Mouse (Mus musculus): Measurements from ENCODE around the gene Gtpbp3. TPM values are rescaled to one million over a fixed set of nuclear protein-coding genes. Genes with fewer than 3 reads are reported as not detected.
A peak's percentile ranks its signal among the peaks of the same experiment; 100 is the strongest.

Gene Gtpbp3
- polyA plus RNA-seq, 1 experiment from 2014 or later = 13.7 TPM

DNA sequence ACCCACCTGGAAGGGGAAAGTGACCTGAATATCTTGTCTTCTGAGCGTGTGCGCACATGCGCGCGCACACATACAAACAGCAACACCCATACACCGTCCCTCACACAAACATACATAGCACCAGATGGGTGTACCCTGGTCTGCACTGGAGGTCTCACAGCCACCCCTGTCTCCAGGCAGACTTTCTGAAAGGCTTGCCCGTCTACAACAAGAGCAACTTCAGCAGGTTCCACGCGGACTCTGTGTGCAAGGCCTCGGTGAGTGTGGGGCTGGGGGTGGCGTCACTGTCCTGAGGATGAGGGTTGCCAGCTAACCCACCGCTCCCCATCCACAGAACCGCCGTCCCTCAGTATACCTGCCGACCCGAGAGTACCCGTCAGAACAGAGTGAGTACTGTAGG lies 16.0 kb upstream of the Gtpbp3 start:
- ATAC-seq (replicated peaks) = no peak
- no peak overlapping the region for H3K4me3 ChIP-seq
- H3K9me3 ChIP-seq = no peaks in the 10 kb centered on the region
- H3K36me3 ChIP-seq = peaks cover 36% of the 10 kb centered on the region
- H3K27ac ChIP-seq (replicated peaks) = no peak overlapping the region
- H3K4me1 ChIP-seq = peaks cover 30% of the 10 kb centered on the region
- no peak overlapping the region for H3K4me2 ChIP-seq (replicated peaks)
- no peak overlapping the region for H3K9ac ChIP-seq (replicated peaks)
- H3K27me3 ChIP-seq = no peaks in the 10 kb centered on the region
- WGBS = 95% methylated on average over 17 of the region's 17 CpGs

GRCm38 (mm10) chr8:71472601-71473386 lies 15.1 kb upstream of the Gtpbp3 start:
- Histone ChIP-seq H3K27me3 (no peaks in the 10 kb centered on the region), H3K36me3 (peaks cover 36% of the 10 kb centered on the region), H3K4me3 (no peak overlapping the region), H3K4me2 (replicated peaks) (no peak overlapping the region), H3K9me3 (no peaks in the 10 kb centered on the region), H3K4me1 (peaks cover 39% of the 10 kb centered on the region), H3K9ac (replicated peaks) (no peak overlapping the region), H3K27ac (replicated peaks) (no peak overlapping the region)
- no peak for ATAC-seq (replicated peaks)
- WGBS = 88% methylated on average over 8 of the region's 8 CpGs

- no peak overlapping the region for H3K9ac ChIP-seq (replicated peaks)
- H3K4me3 ChIP-seq = no peak overlapping the region
- ATAC-seq (replicated peaks) = no peak
- H3K27me3 ChIP-seq = no peaks in the 10 kb centered on the region
- no peak overlapping the region for H3K4me2 ChIP-seq (replicated peaks)
- 95% methylated on average over 18 of the region's 18 CpGs for WGBS
- no peak overlapping the region for H3K27ac ChIP-seq (replicated peaks)
- H3K36me3 ChIP-seq = peaks cover 48% of the 10 kb centered on the region
- no peaks in the 10 kb centered on the region for H3K9me3 ChIP-seq
- peaks cover 36% of the 10 kb centered on the region for H3K4me1 ChIP-seq
Observed at GRCm38 (mm10) chr8:71474344-71474743, 13.6 kb upstream of the Gtpbp3 start.

DNA sequence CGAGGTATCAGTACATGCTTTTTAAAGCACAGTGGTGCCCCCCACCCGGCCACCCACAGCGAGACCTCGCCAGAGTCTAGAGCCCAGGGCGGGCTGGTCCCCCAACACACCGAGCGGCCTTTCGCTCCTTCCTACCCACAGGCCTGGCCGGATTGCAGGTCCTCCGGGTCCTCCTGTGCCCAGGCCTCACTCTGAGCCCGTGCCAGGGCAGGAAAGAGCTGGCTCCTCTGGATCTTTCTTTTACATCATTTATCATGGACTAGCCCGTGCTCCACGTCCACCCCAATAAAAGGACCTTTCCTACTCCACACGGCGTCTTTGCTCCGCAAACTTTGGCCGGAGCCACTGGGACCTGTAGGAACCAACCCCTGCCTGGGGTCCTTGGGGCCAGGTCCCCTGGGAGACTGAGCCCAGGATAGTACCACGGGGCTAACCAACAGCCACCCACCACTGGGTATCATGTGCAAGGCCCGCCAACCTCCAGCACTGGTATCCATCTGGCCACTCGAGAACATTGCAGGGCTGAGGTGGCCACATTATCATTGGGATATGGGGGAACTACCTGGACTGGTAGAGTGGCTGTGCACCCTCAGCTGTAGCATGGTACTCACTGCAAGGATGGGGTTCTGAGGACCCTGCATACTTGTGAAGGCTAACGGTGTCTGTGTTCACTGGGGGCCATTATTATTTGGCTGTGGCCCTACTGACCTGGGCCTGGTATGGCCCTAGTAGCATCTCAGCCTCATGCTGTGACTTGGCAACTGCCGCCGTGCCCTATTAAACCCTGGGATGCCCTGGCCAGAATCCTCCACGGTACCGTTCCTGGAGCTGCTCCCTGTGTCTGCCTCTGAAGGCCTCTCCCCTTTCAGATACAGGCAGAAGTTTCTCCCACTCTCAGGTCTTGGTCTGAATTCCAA lies 12.9 kb upstream of the Gtpbp3 start:
- Histone ChIP-seq H3K4me1 (peaks cover 31% of the 10 kb centered on the region), H3K36me3 (peaks cover 55% of the 10 kb centered on the region), H3K4me3 (no peak overlapping the region), H3K9me3 (no peaks in the 10 kb centered on the region), H3K27me3 (no peaks in the 10 kb centered on the region), H3K27ac (replicated peaks) (no peak overlapping the region), H3K4me2 (replicated peaks) (no peak overlapping the region; the same call in 1 of the 2 replicates), H3K9ac (replicated peaks) (no peak overlapping the region)
- 92% methylated on average over 25 of the region's 25 CpGs for WGBS
- ATAC-seq (replicated peaks) = no peak

GRCm38 (mm10) chr8:71475702-71476075 lies 12.2 kb upstream of the Gtpbp3 start:
- H3K9me3 ChIP-seq = no peaks in the 10 kb centered on the region
- 33% methylated on average over 4 of the region's 4 CpGs for WGBS
- peak overlapping the region; percentile 63 for H3K9ac ChIP-seq (replicated peaks)
- ATAC-seq (replicated peaks) = peak; percentile 9; the same call in 1 of the 2 replicates
- H3K4me2 ChIP-seq (replicated peaks) = peak overlapping the region; percentile 82
- peak overlapping the region; percentile 60 for H3K4me3 ChIP-seq
- H3K4me1 ChIP-seq = peaks cover 25% of the 10 kb centered on the region
- peaks cover 62% of the 10 kb centered on the region for H3K36me3 ChIP-seq
- no peaks in the 10 kb centered on the region for H3K27me3 ChIP-seq
- H3K27ac ChIP-seq (replicated peaks) = peak overlapping the region; percentile 95

DNA sequence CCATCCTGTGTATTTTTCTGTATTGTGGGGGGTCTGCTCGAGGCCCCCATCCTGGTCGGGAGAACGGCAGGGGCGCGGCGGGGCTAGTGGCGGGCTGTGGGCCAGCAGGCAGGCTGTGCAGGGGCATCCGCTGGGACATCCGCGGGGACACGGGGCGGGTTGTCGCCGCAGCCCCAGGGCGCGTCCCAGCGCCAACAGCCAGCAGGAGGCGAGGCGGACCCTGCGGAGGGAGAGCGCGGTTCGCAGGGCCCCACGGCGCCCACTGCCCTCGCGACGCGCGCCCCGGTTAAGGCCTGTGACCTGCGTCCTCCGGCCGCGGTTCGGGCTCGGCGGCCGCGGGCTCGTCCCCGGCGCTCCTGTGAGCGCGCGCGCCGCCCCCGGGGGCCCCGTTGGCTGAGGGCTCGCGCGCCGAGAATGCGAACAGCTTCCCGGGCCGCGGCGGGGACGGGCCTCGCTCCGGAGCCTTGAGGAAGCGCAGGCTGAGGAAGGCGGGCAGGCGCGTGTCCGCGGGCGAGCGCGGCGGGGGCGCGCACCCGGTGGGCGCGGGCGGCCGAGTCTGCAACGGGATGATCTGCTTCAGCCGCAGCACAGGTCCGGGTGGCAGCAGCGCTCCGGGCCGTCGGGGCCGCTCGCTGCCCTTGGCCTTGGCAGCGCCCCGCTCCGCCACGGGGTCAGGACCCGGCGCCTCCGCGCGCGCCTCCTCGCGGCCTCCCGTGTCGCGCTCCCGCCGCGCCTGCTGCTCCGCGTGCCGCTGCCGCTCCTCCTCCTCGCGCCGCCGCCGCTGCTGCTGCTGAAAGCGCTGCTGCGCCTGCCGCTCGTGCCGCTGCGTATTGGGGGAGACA lies 11.6 kb upstream of the Gtpbp3 start:
- peak; percentile 70 for ATAC-seq (replicated peaks)
- no peaks in the 10 kb centered on the region for H3K9me3 ChIP-seq
- peak overlapping the region; percentile 60 for H3K4me3 ChIP-seq
- peak overlapping the region; percentile 82 for H3K4me2 ChIP-seq (replicated peaks)
- H3K4me1 ChIP-seq = peaks cover 20% of the 10 kb centered on the region
- under 1% methylated on average over 76 of the region's 121 CpGs for WGBS
- H3K9ac ChIP-seq (replicated peaks) = peak overlapping the region; percentile 63
- H3K27me3 ChIP-seq = no peaks in the 10 kb centered on the region
- H3K27ac ChIP-seq (replicated peaks) = peak overlapping the region; percentile 95
- H3K36me3 ChIP-seq = peaks cover 65% of the 10 kb centered on the region

GRCm38 (mm10) chr8:71477196-71477845 lies 10.6 kb upstream of the Gtpbp3 start:
- WGBS = 35% methylated on average over 14 of the region's 14 CpGs
- Histone ChIP-seq H3K4me1 (peaks cover 27% of the 10 kb centered on the region), H3K4me3 (peak overlapping the region; percentile 60), H3K36me3 (peaks cover 65% of the 10 kb centered on the region), H3K9ac (replicated peaks) (peak overlapping the region; percentile 63; the same call in 1 of the 2 replicates), H3K4me2 (replicated peaks) (peak overlapping the region; percentile 82), H3K27ac (replicated peaks) (peak overlapping the region; percentile 95), H3K27me3 (no peaks in the 10 kb centered on the region), H3K9me3 (no peaks in the 10 kb centered on the region)
- ATAC-seq (replicated peaks) = peak; percentile 0; the same call in 1 of the 2 replicates

GRCm38 (mm10) chr8:71478943-71479342 lies 9.0 kb upstream of the Gtpbp3 start:
- Histone ChIP-seq H3K36me3 (peaks cover 64% of the 10 kb centered on the region), H3K27me3 (no peaks in the 10 kb centered on the region), H3K4me1 (peaks cover 43% of the 10 kb centered on the region), H3K9me3 (no peaks in the 10 kb centered on the region), H3K27ac (replicated peaks) (no peak overlapping the region), H3K4me2 (replicated peaks) (no peak overlapping the region), H3K4me3 (no peak overlapping the region), H3K9ac (replicated peaks) (no peak overlapping the region)
- WGBS = 91% methylated on average over 11 of the region's 11 CpGs
- no peak for ATAC-seq (replicated peaks)

GRCm38 (mm10) chr8:71483932-71484331 lies 4.0 kb upstream of the Gtpbp3 start:
- H3K27ac ChIP-seq (replicated peaks) = no peak overlapping the region
- H3K4me2 ChIP-seq (replicated peaks) = no peak overlapping the region
- peaks cover 48% of the 10 kb centered on the region for H3K36me3 ChIP-seq
- no peak for ATAC-seq (replicated peaks)
- no peak overlapping the region for H3K4me3 ChIP-seq
- 0 out of 2 replicates have a peak overlapping the region, but pooled peaks have one; percentile 5 for H3K9ac ChIP-seq (replicated peaks)
- H3K9me3 ChIP-seq = no peaks in the 10 kb centered on the region
- 52% methylated on average over 8 of the region's 8 CpGs for WGBS
- H3K4me1 ChIP-seq = peaks cover 61% of the 10 kb centered on the region
- no peaks in the 10 kb centered on the region for H3K27me3 ChIP-seq

DNA sequence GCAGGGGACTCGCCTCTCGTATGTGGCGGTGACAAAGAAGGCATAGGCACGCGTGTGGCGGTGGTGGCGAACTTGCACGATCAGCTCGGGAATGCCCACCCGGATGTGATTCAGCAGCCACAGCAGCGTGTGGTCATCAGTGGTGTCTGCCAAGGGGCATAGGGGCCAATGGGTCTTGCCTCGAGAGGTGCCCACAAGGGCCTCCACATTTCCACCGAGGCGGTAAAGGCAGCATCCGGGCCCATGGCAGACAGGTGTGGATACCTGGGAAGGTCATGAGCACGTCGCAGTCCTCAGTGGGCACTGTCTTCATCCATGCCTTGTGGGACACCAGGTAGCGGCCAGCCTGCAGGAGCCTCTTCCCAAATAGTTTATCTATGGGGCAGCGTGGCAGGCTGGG lies 3.2 kb upstream of the Gtpbp3 start:
- Histone ChIP-seq H3K9ac (replicated peaks) (peak overlapping the region; percentile 99), H3K4me3 (peak overlapping the region; percentile 97), H3K4me2 (replicated peaks) (peak overlapping the region; percentile 75), H3K4me1 (peaks cover 69% of the 10 kb centered on the region), H3K9me3 (no peaks in the 10 kb centered on the region), H3K27ac (replicated peaks) (peak overlapping the region; percentile 91), H3K36me3 (peaks cover 40% of the 10 kb centered on the region), H3K27me3 (no peaks in the 10 kb centered on the region)
- no peak for ATAC-seq (replicated peaks)
- 91% methylated on average over 19 of the region's 19 CpGs for whole genome bisulfite sequencing
